Mouse (Mus musculus): ENCODE measurements around the gene Gpbar1. TPM values are rescaled to one million over a fixed set of nuclear protein-coding genes. Genes with fewer than 3 reads are reported as not detected.

The Gpbar1 gene
- polyA plus RNA-seq, 1 experiment, result 0.10 TPM

Other genes starting within 250 kb of the Gpbar1 start
- gene Tns1, start 154.1 kb upstream of the Gpbar1 start, polyA plus RNA-seq (2012; rRNA removed), result 422 and 427 TPM in 2 replicates
- gene Rufy4, start 153.0 kb upstream of the Gpbar1 start, polyA plus RNA-seq (2012; rRNA removed), result 0.40 and 0.42 TPM in 2 replicates
- not detected in 2 replicates for gene Cxcr2, start 124.6 kb upstream of the Gpbar1 start, polyA plus RNA-seq (2012; rRNA removed)
- gene Cxcr1, start 83.9 kb upstream of the Gpbar1 start, polyA plus RNA-seq (2012; rRNA removed), result not detected in 2 replicates
- 98.3 and 107 TPM in 2 replicates for gene Arpc2, start 42.5 kb upstream of the Gpbar1 start, polyA plus RNA-seq (2012; rRNA removed)
- gene Aamp, start 6.2 kb downstream of the Gpbar1 start, polyA plus RNA-seq (2012; rRNA removed), result 1,529 and 1,552 TPM in 2 replicates
- gene Pnkd, start 6.4 kb downstream of the Gpbar1 start, polyA plus RNA-seq (2012; rRNA removed), result 118 and 119 TPM in 2 replicates
- gene Tmbim1, start 27.1 kb downstream of the Gpbar1 start, polyA plus RNA-seq (2012; rRNA removed), result 6.3 TPM in 2 replicates
- 22.0 and 25.9 TPM in 2 replicates for gene Catip, start 83.6 kb downstream of the Gpbar1 start, polyA plus RNA-seq (2012; rRNA removed)
- gene Slc11a1, start 96.6 kb downstream of the Gpbar1 start, polyA plus RNA-seq (2012; rRNA removed), result 3.0 and 3.1 TPM in 2 replicates
- 12.1 and 13.6 TPM in 2 replicates for gene Ctdsp1, start 113.0 kb downstream of the Gpbar1 start, polyA plus RNA-seq (2012; rRNA removed)
- gene Vil1, start 130.8 kb downstream of the Gpbar1 start, polyA plus RNA-seq (2012; rRNA removed), result 0.09 and 0.22 TPM in 2 replicates
- 22.4 and 26.6 TPM in 2 replicates for gene Cnot9, start 227.5 kb downstream of the Gpbar1 start, polyA plus RNA-seq (2012; rRNA removed)

All from testis, adult 2 months (tissue).